Mouse (Mus musculus) stomach, postnatal 0 days (tissue): ENCODE measurements around the gene Lkaaear1. TPM values are rescaled to one million over a fixed set of nuclear protein-coding genes. Genes with fewer than 3 reads are reported as not detected.
A peak's percentile ranks its signal among the peaks of the same experiment; 100 is the strongest.

Source experiments
- ATAC-seq: fragments of 200-750 bp; cut with Nextera tagmentation; 2 replicates; pipeline ENCODE4 v1.8.0; 2017; ENCODE audit not compliant: low FRiP score, low TSS enrichment
- DNase-seq: peaks from one replicate; pipeline ENCODE4 v3.0.0-alpha.2; 2016; ENCODE audit warnings: low spot score
- H3K27ac ChIP-seq: fragments of 300-500 bp; sonication (generic); replicated peaks from 2 replicates; pipeline ENCODE4 v1.5.1; 2014; ENCODE audit warnings: mild to moderate bottlenecking, control low read depth
- H3K27me3 ChIP-seq: fragments of 300-500 bp; sonication (generic); 2 replicates; pipeline ENCODE4 v1.6.1; 2014; ENCODE audit warnings: low read length; ENCODE audit not compliant: control insufficient read depth, insufficient read depth
- H3K36me3 ChIP-seq: fragments of 300-500 bp; sonication (generic); 2 replicates; pipeline ENCODE4 v1.6.1; 2014; ENCODE audit warnings: low read length, mixed read lengths; ENCODE audit not compliant: control insufficient read depth, insufficient read depth
- H3K4me1 ChIP-seq: fragments of 300-500 bp; sonication (generic); replicated peaks from 2 replicates; pipeline ENCODE4 v1.6.1; 2014; ENCODE audit warnings: antibody characterized with exemption; ENCODE audit not compliant: control insufficient read depth, insufficient read depth
- H3K4me2 ChIP-seq: fragments of 300-500 bp; sonication (generic); replicated peaks from 2 replicates; pipeline ENCODE4 v1.6.1; 2014; ENCODE audit warnings: low read depth, mild to moderate bottlenecking, control low read depth, moderate library complexity
- H3K4me3 ChIP-seq: fragments of 300-500 bp; sonication (generic); 2 replicates; pipeline ENCODE4 v1.5.1; 2014; ENCODE audit warnings: low read depth, low read length, control low read depth
- H3K9ac ChIP-seq: fragments of 300-500 bp; sonication (generic); 2 replicates; pipeline ENCODE4 v1.6.1; 2014; ENCODE audit warnings: mild to moderate bottlenecking, low read length, control low read depth, mixed read lengths
- H3K9me3 ChIP-seq: fragments of 300-500 bp; sonication (generic); 2 replicates; pipeline ENCODE4 v1.6.1; 2016; ENCODE audit warnings: low read length; ENCODE audit not compliant: control insufficient read depth
- CTCF ChIP-seq: IDR thresholded peaks from 2 replicates; pipeline ENCODE4 v1.5.1; 2016; ENCODE audit warnings: antibody characterized with exemption, low read depth, mild to moderate bottlenecking, moderate library complexity
- EP300 ChIP-seq: optimal IDR thresholded peaks from 2 replicates; pipeline ENCODE3; 2016; ENCODE audit warnings: antibody characterized with exemption
- WGBS: fragments of 180-500 bp; shearing (Covaris S2); extraction: QIAGEN DNeasy Blood & Tissue Kit; methylation state at CpG from one replicate; pipeline ENCODE4 v1.1.7; 2014; 5-methylcytosine and 5-hydroxymethylcytosine counted together
- polyA plus RNA-seq: library from polyadenylated mRNA; unstranded; fragments of >200 nt; fragmentation: Nextera tagmentation; extraction: Ambion mirVana; gene quantifications from 2 replicates; pipeline ENCODE4 v1.2.1, GENCODE M21; 2015

Lkaaear1 gene
- polyA plus RNA-seq, 1 experiment from 2014 or later, result not detected

DNA sequence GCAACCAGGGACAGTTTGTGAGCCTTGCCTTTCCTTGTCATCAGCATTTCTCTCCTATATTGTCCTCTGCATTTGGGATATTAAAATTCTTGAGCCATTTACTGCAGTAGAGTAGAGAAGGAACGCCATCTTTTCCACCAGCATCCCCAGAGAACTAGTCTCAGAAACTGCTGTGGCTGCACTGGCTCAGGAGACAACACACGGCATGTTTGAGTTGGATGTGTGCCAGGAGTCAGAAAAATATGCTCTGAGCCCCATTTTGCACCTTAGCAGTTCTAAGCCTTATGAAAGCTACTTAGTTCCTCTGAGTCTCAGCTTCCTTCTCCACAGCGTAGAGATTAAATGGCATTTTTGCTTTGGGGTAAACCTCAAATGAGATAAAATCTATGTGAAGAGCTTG is 18.7 kb upstream of the Lkaaear1 start:
- TF ChIP-seq EP300 (no peak), CTCF (no peak)
- Histone ChIP-seq H3K36me3 (no peaks in the 10 kb centered on the region), H3K4me3 (no peak overlapping the region), H3K27ac (no peak overlapping the region), H3K27me3 (no peaks in the 10 kb centered on the region), H3K4me2 (no peak overlapping the region), H3K9me3 (no peaks in the 10 kb centered on the region), H3K9ac (no peak overlapping the region), H3K4me1 (no peaks in the 10 kb centered on the region)
- ATAC-seq, result no peak
- 32% methylated on average over 3 of the region's 3 CpGs for WGBS
- DNase-seq, result no peak

DNA sequence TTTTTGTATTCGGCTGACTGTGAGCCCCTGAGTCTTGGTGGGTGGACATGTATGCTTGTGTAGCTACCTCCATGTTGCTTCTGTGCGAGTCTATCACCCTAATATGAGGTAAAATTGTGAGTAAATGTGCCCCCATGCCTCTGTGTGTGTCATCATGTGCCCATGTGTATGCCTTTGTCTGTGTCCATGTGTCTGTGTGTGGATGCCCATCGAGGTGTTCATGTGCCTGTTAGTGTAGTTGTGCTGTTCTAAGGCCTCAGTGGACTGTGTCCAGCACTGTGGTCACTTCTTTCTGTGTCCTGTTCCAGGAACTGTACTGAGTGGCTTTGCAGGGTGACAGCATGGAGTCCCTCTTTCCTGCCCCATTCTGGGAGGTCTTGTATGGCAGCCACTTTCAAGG is 17.1 kb upstream of the Lkaaear1 start:
- Histone ChIP-seq H3K4me3 (no peak overlapping the region), H3K27ac (no peak overlapping the region), H3K4me1 (no peaks in the 10 kb centered on the region), H3K27me3 (no peaks in the 10 kb centered on the region), H3K36me3 (no peaks in the 10 kb centered on the region), H3K4me2 (no peak overlapping the region), H3K9ac (no peak overlapping the region), H3K9me3 (no peaks in the 10 kb centered on the region)
- no peak for ATAC-seq
- WGBS, result 62% methylated on average over 3 of the region's 3 CpGs
- TF ChIP-seq EP300 (no peak), CTCF (no peak)
- no peak for DNase-seq

DNA sequence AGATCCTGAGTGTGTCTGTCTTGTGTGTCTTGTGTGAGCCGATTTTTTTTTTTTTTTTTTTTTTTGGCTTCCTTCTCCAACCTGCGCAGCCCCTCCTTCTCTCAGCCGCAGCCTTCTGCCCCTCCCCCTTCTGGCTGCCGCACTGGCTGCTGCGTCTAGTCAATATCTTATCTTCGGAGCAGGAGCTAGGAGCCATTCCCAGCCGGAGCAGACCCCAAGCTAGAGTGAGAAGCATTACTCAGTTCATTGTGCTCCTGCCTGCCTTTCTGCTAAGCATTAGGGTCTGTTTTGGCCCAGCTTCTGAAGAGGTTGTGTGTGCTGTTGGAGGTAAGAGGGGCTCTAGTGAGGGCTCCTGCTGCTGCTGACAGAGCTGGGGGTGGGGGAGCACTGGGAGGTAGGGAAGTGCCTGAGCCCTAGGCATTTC is 16.7 kb upstream of the Lkaaear1 start, which contains the start of gene Oprl1:
TSS of gene Oprl1 (plus strand) at position 114 of the 424 bp plus-strand sequence.
- no peak within 1 kb of the TSS for H3K4me3 ChIP-seq
- no peak within 1 kb of the TSS for H3K9ac ChIP-seq
- H3K36me3 ChIP-seq, result no peaks in the 10 kb centered on the region
- H3K27ac ChIP-seq, result no peak within 1 kb of the TSS
- no peaks in the 10 kb centered on the region for H3K4me1 ChIP-seq
- H3K9me3 ChIP-seq, result no peaks in the 10 kb centered on the region
- H3K27me3 ChIP-seq, result no peaks in the 10 kb centered on the region
- DNase-seq (peak; percentile 33), ATAC-seq (no peak)
- TF ChIP-seq CTCF (no peak), EP300 (no peak)
- no peak within 1 kb of the TSS for H3K4me2 ChIP-seq
- 3% methylated on average over 7 of the region's 7 CpGs for WGBS

DNA sequence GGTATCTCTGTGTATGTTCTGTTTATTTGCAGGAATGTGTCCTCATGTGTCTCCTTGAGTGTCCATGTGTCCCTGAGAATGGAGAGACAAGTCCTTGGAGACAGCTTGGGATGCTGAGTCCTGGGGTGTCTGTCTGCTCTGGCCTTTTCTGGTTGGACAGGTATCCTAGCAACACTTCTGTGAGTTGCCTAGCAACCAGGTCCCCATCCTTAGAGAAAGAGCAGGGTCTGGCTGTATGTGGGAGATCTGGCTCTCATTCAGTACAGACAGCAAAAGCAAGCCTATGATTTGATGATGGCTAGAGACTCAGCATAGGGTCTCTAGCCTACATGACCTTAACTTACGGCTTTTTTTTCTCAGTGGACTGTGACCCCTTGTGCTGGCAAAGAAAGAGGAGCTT is 15.5 kb upstream of the Lkaaear1 start:
- TF ChIP-seq CTCF (no peak), EP300 (no peak)
- no peak for DNase-seq
- ATAC-seq, result no peak
- H3K4me3 ChIP-seq, result no peak overlapping the region
- WGBS, result 89% methylated on average over 1 of the region's 1 CpGs
- no peaks in the 10 kb centered on the region for H3K36me3 ChIP-seq
- H3K27ac ChIP-seq, result no peak overlapping the region
- H3K4me1 ChIP-seq, result no peaks in the 10 kb centered on the region
- H3K4me2 ChIP-seq, result no peak overlapping the region
- no peaks in the 10 kb centered on the region for H3K9me3 ChIP-seq
- no peak overlapping the region for H3K9ac ChIP-seq
- no peaks in the 10 kb centered on the region for H3K27me3 ChIP-seq

DNA sequence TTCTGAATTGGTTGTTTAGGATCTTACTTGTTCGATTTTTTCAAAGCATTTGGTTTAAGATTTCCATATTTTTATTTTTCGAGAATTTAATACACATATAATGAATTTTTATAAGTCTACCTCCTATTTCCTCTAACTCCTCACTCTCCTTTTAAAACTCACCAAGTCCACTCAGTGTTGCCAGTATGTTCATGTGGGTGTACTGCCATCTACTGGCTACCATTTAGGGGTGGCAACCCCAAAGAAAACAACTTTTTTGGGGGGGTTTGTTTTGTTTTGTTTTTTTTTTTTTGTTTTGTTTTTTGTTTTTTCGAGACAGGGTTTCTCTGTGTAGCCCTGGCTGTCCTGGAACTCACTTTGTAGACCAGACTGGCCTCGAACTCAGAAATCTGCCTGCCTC is 8.4 kb upstream of the Lkaaear1 start:
- TF ChIP-seq CTCF (peak; percentile 72), EP300 (no peak)
- no peak overlapping the region for H3K27ac ChIP-seq
- no peak for DNase-seq
- H3K9ac ChIP-seq, result no peak overlapping the region
- H3K9me3 ChIP-seq, result no peaks in the 10 kb centered on the region
- WGBS, result 51% methylated on average over 4 of the region's 4 CpGs
- no peaks in the 10 kb centered on the region for H3K4me1 ChIP-seq
- H3K36me3 ChIP-seq, result no peaks in the 10 kb centered on the region
- no peak overlapping the region for H3K4me3 ChIP-seq
- no peaks in the 10 kb centered on the region for H3K27me3 ChIP-seq
- ATAC-seq, result no peak
- no peak overlapping the region for H3K4me2 ChIP-seq

DNA sequence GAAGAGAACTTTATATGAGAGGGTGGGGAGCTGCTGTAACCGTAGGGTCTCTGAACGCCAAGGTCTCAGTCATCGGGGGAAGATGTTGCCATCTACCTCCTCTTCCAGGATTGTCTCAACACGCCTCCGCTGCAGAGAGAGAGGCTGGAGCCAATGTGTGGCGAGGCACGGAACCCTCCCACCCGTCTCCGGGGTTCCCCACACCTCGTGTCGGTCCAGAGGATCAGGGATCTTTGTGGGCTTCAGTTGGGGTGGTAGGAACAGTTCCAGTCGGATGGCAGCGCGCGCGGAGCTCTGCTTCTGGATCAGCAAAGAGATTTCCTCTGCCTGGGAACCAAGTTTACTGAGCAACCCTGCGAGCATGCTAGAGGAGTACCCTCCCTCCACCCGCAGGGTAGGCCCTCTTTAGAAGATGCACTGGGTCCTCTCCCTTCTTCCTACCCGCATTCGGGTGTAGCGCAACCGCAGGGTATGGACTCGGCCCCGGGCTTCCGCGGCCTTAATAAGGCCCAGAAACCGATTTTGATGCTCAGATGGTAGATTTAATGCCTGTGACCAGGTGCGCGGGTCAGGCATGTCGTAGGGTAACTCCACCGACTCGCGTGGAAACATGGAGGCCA is 1.3 kb downstream of the Lkaaear1 start:
- ATAC-seq (no peak), DNase-seq (peak; percentile 8)
- H3K9me3 ChIP-seq, result no peaks in the 10 kb centered on the region
- H3K27me3 ChIP-seq, result no peaks in the 10 kb centered on the region
- H3K4me2 ChIP-seq, result no peak overlapping the region
- no peak overlapping the region for H3K4me3 ChIP-seq
- H3K27ac ChIP-seq, result no peak overlapping the region
- no peaks in the 10 kb centered on the region for H3K36me3 ChIP-seq
- peaks cover 2% of the 10 kb centered on the region; the same call in 1 of the 2 replicates for H3K4me1 ChIP-seq
- H3K9ac ChIP-seq, result no peak overlapping the region
- WGBS, result 76% methylated on average over 33 of the region's 33 CpGs
- TF ChIP-seq EP300, result no peak
- TF ChIP-seq CTCF, result no peak
